Mouse (Mus musculus) frontal cortex, adult 2 months (tissue): Measurements from ENCODE around the gene Prph2. TPM values are rescaled to one million over a fixed set of nuclear protein-coding genes. Genes with fewer than 3 reads are reported as not detected.

Source experiments
- DNase-seq, 2 experiments: peaks; one replicate each; pipeline ENCODE4 v3.0.0; 2022; ENCODE audit warnings: low spot score in 1 of 2; ENCODE audit errors: extremely low spot score in 1 of 2
- polyA plus RNA-seq: library from polyadenylated mRNA; depleted of rRNA; stranded (reverse); fragments of >200 nt; gene quantifications from 2 replicates; pipeline ENCODE4 v1.2.3, GENCODE M21; 2012; rRNA removed

The Prph2 gene
- 0.04 TPM in 1 of 2 replicates, not detected in the other for polyA plus RNA-seq

DNA sequence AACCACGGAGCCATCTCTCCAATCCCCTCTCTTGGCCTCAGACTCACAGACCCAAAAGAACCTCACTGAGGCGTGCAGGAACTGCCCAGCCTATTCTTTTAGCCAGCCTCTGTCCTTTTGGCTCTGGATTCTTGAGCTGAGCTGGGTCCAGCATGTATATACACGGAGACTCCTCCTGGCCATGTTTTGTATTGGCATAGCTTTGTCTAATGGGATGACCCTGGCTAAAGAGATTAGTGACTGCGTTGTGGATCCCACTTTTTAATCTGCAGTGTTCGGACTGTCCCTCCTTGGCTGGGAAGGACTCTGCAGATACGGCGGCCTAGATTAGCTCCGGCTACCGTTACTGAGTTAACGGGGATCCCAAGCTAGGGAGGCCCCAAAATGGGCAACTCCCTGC, at the start of gene Prph2:
Gene Prph2 (plus strand): TSS at position 274 of the 400 bp plus-strand sequence.
- no peak for DNase-seq

DNA sequence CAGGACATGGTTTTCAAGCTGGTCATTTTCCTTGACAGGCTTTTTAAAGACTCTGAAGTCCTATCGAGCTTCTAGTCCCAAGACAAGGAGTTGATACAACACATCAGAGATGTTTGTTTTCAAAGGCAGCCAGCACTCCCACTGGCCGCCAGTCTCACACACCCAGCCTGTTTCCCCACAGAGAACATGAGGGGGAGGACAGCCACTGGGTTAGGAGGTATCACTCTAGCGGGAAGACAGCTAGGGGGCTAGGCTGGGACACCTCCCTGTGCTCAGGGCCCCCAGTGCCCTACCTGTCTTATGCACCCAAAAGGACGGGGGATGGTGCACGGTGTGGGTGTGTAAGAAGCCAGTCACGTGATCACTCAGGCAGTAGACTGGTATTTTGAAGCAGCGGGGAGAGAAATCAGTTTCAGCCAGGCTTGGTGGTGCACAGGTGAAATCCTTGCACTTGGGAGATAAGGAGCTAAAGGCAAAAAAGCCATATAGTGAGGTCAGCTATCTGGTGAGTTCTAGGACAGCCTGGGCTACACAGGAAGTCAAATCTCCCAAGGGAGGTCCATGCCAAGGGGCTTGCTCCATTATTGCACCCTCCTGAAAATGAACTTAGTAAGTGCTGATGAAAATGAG, 45.6 kb upstream of the Prph2 start:
- DNase-seq = peak in 1 of 2 experiments; percentile 42

DNA sequence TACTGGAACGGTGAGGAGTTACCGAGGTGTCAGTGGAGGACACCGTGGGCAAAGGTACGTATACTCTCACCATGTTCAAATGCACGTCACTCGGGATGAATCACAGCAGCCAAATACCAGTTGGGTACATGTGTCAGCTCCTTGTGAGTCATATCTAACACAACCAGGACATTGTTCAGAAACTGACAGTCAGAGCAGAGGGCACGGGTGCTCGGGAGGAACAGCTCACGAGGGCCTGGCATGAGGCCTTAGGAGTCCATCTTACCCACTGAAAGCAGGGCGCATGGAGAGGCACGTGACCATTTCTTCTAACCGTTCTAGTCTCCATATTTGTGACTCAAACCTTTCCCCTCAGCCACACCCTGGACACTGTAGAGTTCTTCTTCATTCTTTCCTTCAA, 43.4 kb upstream of the Prph2 start:
- DNase-seq = peak in 1 of 2 experiments; percentile 49

DNA sequence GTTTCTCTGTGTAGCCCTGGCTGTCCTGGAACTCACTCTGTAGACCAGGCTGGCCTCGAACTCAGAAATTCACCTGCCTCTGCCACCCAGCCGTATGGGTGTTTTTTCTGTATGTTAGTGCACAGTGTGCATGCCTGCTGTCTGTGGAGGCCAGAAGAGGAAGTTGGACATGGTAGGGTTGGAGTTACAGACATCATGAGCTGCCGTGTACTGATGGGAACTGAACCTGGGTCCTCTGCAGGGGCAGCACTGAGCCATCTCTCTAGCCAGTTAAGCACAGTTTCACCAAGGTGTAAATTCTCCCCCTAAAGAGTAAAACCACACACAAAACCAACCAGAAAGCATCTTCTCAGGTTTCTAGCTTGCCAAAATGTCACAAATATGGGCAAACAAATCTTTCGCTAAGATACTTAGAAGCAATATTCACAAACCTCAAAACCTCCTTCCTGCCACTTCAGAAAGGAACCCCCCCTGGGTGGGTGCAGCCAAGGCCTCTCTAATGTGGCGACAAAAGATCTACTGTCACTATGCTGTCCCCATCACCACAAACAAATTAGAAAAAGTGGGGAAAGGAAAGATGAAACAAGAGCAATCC, 40.0 kb upstream of the Prph2 start:
- DNase-seq = no peak

DNA sequence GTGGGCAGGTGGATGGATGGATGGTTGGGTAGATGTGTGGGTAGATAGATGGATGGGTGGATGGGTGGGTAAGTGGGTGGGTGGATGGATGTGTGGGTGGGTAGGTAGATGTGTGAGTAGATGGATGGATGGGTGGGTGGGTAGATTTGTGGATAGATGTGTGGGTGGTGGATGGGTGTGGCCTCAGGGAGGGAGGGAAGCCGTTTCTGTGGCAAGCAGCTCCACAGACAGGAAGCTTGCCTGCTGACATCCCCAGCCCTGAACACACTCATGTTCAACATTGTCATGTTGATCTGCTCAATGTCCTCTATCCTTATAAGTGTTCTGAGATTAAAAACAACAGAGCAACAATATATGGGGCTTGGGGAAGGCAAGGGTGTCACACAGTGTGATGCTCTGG, 39.3 kb upstream of the Prph2 start:
- no peak for DNase-seq

DNA sequence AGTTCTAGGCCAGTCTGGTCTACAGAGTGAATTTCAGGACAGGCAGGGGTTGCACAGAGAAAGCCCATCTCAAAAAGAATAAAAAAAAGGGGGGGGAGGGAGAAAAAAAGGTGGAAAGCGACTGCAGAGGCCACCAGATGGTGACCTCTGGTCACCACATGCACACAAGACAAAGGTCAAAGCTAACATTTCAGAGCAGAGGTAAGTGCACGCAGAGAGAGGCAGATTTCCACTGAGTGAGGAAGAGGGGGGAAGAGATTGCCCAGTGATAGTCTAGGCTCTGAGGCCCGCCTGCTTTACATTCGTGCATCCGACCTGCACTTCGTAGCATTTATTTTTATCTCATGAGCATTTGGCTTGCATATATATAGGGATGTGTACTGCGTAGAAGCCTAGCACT, 37.5 kb upstream of the Prph2 start:
- no peak for DNase-seq

DNA sequence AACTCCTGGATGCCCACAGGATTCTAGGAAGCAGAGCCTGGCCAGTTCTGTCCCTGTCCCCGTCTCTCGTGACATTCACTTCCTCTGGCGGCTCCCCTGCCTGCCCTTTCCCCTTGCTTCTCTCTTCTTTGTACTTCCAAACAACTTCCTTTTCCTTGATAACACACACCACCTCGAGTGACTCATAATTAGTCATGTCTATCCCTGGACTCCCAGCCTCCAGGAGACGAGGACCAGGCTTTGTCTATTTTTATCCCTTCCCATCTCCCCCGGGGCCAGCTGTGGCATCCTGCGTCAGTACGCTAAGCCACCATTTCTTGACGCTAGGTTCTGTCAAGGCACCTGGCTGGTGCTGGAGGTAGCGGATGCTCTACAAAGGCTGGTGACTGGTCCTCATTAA, 36.1 kb upstream of the Prph2 start:
- peak in 1 of 2 experiments; percentile 70 for DNase-seq

DNA sequence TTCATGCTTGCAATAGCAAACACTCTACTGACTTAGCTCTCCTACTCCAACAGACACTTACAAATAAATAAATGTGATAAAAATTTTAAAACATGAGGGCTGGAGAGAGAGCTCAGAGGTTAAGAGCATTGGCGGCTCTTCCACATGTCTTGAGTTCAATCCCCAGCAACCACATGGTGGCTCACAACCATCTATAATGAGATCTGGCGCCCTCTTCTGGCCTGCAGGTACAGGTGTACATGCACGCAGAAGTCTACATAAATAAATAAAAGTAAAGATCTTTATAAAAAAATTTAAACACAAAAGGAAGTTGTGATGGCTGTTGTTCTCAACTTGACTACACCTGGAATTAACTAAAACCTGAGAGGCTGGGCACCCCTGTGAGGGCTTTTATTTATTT, 34.6 kb upstream of the Prph2 start:
- no peak for DNase-seq

DNA sequence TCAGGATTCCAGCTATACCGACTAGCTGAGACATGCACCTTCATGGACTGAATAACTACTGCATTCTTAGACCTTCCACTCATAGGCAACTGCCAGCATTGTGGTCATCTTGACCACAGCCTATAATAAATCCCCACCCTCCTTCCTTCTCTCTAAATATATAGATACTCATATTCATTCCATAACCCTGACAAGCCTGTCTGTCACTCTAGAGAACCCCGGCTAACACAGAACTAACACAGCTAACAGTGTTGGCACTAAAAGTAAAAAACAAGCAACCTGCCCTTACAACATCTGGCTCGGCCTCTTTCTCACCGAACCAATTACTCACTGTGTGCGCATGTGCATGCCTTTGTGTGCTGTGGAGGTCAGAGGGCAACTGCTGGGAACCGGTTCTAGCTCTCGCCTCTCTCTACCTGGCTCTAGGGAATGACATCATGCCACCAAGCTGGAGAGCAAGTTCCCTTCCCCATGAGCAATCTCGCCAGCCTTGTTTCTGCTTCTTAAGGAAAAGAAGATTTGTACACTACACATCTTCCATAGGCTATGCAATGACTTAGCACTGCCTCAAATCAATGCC, 33.8 kb upstream of the Prph2 start:
- no peak for DNase-seq

DNA sequence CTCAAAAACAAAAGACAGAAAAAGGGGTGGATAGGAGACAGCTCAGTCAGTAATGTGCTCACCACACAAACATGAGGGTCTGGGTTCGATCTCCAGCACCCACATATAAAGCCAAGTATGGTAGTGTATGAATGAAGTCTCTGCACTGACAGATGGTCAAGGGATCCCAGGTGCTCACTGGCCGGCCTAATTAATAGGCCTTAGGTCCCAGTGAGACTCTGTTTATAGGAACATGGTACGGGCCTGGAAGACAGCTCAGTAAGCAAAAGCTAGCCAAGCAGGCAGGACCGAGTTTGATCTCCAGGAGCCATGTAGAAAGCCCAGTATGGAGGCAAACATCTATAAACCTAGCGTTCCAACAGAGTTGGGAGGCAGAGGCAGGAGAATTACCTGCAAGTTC, 33.2 kb upstream of the Prph2 start:
- no peak for DNase-seq

DNA sequence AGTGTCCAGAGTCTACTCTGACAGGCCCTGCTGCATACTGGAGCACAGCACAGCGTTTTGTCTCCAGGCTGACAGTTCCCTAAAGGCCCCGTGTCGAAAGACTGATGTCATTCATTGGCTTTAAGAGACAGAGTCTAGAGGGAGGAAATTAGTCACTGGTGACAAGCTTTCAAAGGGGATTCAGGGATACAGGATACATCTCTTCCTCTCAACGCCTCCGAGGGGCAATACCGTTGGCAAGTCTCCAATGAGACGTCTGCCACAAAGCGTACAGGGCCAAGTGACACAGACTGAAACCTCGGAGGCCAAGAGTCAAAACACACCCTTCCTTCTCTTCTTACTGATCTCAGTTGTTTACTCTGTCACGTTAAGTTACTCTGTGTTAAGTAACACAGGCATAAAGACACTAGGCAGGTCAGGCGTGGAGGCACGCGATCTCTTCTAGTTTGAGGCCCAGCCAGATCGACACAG, 30.4 kb upstream of the Prph2 start:
- peak in 1 of 2 experiments; percentile 19 for DNase-seq

DNA sequence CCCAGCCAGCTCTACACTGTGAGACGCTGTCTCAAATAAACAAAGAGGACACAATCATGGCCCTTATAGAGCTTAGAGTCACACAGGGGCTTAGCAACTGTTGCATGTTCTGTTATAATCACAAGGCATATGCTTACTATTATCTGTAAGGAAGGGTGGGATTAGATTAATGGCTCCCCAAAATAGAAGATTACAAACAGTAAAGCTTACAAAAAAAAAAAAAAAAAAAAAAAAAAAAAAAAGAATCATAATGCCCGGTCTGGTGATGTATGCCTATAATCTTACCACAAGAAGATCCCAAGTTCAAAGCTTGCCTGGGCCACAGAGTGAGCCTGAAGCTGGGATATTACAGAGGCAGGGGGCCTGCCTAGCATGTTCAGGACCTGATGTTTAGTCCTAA, 29.9 kb upstream of the Prph2 start:
- no peak for DNase-seq

DNA sequence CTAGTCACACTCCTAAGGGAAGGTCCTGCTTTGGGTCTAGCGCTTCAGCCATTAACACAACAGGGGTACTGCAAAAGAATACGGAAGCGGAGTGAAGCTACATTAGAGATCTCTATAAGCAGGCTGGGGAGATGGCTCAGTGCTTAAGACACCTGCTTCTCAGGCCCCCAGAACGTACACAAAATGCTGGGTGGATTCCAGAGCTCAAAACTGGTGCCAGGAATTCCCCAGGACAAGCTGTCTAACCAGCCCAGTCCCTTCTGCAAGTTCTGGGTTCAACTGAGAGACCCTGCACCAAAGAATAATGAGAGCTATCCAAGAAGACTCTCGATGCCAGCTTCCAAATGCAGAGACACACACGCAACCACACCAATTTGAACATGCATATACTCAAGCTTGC, 28.5 kb upstream of the Prph2 start:
- no peak for DNase-seq

DNA sequence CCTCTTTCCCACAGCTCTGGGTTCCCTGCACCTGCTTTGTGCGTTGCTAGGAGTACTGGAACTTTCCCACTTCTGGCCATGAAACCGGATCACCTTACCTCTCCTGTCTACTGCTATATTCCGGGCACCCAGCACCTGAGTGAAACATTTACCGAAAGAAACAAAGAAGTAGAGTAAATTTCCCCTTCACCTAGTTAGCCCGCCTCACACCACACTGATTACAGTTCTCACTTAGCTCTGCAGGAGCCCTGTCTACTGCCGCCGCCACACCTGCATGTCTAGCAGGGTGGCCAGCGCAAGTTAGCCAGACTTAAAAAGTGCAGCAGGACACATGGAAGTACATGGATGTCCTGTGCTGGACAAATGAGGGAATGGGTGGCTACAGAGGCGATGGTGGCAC, 27.2 kb upstream of the Prph2 start:
- no peak for DNase-seq

DNA sequence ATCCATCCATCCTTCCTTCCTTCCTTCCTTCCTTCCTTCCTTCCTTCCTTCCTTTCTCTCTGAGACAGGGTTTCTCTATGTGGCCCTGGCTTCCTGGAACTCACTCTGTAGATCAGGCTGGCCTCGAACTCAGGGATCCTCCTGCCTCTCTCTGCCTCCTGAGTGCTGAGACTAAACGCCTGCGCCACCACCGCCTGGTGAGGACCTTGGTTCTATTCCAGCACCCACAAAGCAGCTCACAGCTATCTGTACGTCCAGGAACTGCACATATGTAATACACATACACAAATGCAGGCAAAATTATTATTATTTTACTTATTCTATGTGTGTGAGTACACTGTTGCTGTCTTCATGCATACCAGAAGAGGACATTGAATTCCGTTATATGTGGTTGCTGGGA, 25.5 kb upstream of the Prph2 start:
- DNase-seq = no peak

DNA sequence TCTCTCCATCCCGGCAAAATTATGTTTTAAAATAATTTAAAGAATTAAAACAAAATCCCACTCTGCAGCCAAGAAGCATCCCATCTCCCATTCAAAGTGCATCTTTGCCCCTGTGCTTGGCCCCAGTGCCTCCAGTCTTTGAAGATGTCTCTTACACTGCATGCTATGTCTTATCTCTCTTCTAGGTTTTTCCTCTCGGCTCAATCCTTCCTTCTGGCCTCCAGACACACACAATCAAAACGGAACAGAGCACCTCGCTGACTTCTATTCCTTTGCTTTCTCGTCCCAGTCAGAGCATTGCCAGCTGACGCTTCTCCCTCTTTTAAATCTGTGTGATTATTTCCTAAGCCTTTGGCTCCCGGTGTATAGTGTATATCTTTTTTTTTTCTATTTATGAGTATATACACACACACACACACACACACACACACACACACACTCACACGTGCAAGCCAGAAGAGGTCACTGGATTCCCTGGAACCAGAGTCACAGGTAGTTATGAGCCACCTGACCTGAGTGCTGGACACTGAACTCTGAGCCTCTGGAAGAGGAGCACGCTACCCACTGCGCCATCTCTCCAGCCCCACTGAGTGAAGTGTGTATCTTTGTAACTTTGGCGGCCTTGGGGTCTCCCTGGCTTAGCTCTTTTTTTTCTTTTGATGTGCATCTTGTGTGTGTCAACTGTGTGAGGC, 24.9 kb upstream of the Prph2 start:
- DNase-seq = no peak

DNA sequence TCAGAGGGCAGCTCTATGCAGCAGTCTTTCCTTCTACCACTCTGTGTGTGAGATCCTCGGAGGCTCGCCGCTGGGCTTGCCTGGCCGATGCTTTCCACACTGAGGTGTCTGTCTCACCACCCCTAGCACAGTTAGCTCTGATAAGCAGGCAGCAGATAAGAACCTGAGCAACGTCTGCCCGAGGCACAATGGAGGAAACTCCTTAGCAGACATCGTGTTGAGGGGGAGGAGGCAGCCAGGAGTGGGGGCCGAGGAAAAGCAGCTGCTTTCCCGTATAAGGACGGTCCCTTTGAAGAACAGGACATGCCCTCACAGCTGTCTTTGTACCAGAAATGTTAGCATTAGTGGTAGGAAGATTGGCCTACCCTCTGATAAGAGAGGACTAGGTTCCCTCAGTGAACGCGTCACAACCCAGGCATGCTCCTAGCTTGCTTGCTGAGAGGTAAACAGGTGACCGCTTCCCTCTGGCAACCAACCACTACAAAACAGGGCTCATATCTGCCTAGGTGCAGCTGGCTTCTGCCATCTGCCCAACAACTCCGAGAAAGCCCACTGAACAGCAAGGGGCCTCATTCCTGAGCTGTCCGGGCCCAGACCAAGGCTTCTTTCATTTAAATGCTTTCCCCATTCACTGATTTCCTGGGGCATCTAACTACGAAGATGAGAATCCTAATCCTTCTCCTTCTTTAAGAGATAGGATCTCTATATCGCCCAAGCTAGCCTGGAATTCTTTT, 24.2 kb upstream of the Prph2 start:
- no peak for DNase-seq

DNA sequence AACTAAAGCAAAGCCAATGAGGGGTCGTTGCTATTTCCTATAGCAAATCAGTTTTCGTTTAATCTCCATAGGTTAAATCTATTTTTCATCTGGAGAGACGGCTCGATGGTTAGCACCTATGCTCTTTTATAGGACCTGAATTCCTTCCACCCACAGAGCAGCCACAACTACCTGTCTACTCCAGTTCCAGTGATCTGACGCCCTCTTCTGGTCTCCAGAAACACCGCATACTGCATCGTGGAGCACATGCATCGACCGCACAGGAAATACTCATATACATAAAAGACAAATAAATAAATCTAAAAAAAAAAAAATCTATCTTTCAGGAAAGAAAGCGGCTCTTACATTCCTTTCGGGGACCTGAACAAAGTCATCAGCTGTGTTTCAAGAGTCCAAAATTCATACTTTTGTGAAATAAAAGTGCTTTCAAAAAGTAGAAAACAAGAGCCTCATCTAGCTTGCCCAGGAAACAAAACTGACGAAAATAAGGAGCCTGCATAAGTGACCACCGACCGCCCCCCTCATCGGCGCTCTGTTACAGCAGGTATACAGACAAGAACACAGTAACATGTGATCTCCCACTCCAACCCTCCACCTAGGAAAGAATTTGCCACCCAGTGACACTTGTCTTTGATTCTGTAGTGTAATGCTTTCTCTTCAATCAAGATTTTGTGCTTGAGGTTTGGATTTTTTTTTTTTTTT, 21.6 kb upstream of the Prph2 start:
- DNase-seq = peak; percentile 54 to 76

DNA sequence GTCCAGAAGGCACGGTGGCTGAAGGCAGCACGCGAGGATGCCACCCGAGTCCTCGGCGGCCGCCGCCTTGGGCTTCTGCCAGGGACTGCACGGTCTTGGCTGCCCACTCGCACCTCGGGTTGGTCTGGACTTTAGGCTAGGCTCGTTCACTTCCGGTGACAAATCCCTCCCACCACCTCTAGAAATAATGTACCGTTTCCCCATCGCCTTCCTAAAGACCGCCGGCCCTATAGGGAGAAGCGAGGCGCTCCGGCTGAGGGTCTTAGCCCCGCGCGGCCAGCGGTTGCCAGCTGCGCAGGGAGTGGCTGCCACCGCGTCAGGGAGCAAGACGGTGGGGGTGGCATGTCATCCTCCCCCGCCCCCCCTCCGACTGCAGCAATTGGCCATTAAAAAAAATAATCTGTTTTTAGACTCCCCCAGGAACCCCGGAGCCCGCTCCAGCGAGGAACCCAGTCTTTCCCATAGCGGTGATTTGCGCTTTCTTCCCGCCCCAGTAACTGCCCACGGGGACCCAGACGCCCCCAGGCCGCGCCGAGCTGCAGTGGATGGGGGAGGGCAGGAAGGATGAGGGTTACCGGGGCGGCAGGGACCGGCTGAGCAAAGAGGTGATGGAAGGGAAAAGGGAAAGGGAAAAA, 20.7 kb upstream of the Prph2 start:
- DNase-seq = peak; percentile 46 to 79
